Mouse (Mus musculus): ENCODE data around the gene Wdr63. TPM values are rescaled to one million over a fixed set of nuclear protein-coding genes. Genes with fewer than 3 reads are reported as not detected.
A peak's percentile ranks its signal among the peaks of the same experiment; 100 is the strongest.

Wdr63 gene
- polyA plus RNA-seq, 1 experiment = 1.4 TPM

DNA sequence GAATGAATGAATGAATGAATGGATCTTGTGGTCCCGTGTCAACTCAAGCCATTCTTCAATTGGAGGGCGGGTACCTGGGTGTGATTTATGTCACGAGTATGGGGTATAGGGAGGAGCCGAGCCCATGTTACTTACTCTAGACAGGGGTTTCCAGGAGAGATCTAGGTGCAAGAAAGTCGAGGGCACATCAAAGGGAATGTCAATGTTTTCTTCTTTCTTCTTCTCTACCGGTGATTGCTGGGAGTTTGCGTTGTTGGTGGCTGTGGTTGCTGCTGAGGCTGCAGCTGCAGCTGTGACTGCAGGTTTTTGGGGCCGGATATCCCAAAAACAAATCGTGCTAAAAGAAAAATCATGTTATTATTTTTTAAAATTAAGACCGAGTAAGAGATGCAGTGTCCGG lies 44.8 kb downstream of the Wdr63 start:
- TF ChIP-seq POLR2A (IDR thresholded peaks at IDR 0.05; ENCODE audit: low read depth, low read length) (no peak), CTCF (IDR thresholded peaks at IDR 0.05; ENCODE audit: borderline replicate concordance, insufficient read depth, low read length) (no peak)
- Histone ChIP-seq H3K4me3 (ENCODE audit: insufficient read depth, low read length) (no peak overlapping the region), H3K27ac (ENCODE audit: insufficient read depth, low read length) (no peak overlapping the region), H3K4me1 (ENCODE audit: control insufficient read depth, insufficient read depth, low read length) (no peaks in the 10 kb centered on the region)

DNA sequence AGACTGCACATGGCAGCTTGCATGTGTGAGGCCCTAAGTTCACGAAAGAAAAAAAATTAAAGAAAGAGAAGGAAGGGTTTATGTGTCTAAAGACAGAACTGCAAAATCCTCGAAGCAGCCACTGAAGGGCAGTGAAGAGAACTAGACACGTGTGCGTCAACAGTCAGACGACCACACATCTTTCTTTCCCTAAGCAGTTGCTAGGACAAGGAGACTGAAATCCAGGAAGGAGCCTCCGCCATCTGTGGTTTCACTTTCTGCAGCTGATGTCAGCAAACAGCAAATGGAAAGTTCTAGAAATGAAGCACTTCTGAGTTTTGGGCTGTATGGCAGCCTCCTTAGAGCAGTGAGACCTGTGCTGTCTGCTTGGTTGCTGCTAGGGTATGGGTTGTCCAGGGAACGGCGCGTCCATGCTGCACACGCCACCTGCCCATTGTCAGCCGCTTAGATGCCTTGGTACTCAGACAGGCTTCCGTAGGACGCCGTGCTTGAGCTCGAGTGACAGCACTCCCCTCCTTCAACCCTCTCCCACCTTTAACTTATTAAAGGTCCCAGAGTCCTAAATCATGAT lies 48.5 kb downstream of the Wdr63 start:
- TF ChIP-seq POLR2A (IDR thresholded peaks at IDR 0.05; ENCODE audit: low read depth, low read length) = no peak
- TF ChIP-seq CTCF (IDR thresholded peaks at IDR 0.05; ENCODE audit: borderline replicate concordance, insufficient read depth, low read length) = no peak
- Histone ChIP-seq H3K27ac (ENCODE audit: insufficient read depth, low read length) (no peak overlapping the region), H3K4me1 (ENCODE audit: control insufficient read depth, insufficient read depth, low read length) (no peaks in the 10 kb centered on the region), H3K4me3 (ENCODE audit: insufficient read depth, low read length) (no peak overlapping the region)

DNA sequence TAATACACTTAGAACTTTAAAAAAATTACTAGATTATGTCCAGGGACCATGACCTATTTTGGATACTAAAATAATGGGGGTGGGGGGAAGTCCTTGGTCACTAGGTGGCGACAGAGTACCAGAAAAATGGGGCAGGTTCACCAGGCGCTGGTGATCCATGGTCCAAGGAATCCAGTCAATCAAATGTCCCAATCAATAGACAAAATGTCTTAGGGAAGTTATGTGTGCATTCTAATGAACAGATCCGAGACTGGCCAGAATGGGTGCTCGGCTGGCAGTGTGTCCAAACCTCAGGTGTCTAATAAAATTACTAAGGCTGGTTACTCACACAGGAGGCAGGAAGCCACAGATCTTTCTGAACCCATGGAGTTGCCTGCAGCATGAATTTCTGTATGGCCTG lies 49.7 kb downstream of the Wdr63 start:
- no peak overlapping the region for H3K27ac ChIP-seq (ENCODE audit: insufficient read depth, low read length)
- TF ChIP-seq CTCF (IDR thresholded peaks at IDR 0.05; ENCODE audit: borderline replicate concordance, insufficient read depth, low read length) = 0 out of 2 replicates have a peak, but pooled peaks have one; percentile 42
- TF ChIP-seq POLR2A (IDR thresholded peaks at IDR 0.05; ENCODE audit: low read depth, low read length) = no peak
- H3K4me3 ChIP-seq (ENCODE audit: insufficient read depth, low read length) = no peak overlapping the region
- no peaks in the 10 kb centered on the region for H3K4me1 ChIP-seq (ENCODE audit: control insufficient read depth, insufficient read depth, low read length)

DNA sequence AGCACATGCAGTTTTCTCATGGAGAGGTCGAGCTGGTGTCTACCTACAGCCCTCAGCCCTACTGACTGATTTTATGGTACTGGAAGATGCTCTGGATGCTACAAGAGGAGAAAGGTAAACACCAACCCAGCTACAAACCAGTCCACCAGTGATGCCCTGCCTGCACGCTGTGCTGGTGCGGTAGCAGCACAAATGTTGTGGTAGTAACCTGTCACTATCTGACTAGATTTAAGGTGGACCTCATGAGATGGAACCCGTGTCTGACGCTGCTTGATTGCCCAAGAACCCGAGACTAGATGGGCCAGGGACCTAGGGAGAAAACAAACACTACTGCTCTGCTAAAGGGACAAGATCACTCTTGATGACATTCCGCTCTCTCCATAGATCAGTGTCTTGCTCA lies 50.8 kb downstream of the Wdr63 start:
- no peak for TF ChIP-seq CTCF (IDR thresholded peaks at IDR 0.05; ENCODE audit: borderline replicate concordance, insufficient read depth, low read length)
- no peak for TF ChIP-seq POLR2A (IDR thresholded peaks at IDR 0.05; ENCODE audit: low read depth, low read length)
- Histone ChIP-seq H3K4me1 (ENCODE audit: control insufficient read depth, insufficient read depth, low read length) (no peaks in the 10 kb centered on the region), H3K4me3 (ENCODE audit: insufficient read depth, low read length) (no peak overlapping the region), H3K27ac (ENCODE audit: insufficient read depth, low read length) (no peak overlapping the region)

DNA sequence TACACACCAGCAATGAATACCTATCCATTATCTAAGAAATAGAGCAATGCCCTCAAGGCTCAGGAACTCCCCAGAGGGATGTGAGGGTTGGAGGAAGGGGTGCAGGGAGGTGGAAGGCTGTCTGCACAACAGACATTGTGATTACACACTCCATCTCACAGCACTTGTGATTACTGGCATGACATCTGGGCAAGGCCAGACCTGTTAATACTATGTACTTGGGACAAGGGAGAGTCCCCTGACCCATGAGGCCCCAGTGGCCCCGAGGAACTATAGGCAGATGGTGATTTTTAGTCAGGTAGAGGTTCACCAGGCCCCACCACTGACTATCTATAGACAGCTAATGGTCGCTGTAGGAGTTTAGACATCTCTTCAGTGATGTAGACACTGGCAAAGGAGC lies 54.1 kb downstream of the Wdr63 start:
- no peaks in the 10 kb centered on the region for H3K4me1 ChIP-seq (ENCODE audit: control insufficient read depth, insufficient read depth, low read length)
- TF ChIP-seq POLR2A (IDR thresholded peaks at IDR 0.05; ENCODE audit: low read depth, low read length) (no peak), CTCF (IDR thresholded peaks at IDR 0.05; ENCODE audit: borderline replicate concordance, insufficient read depth, low read length) (no peak)
- H3K4me3 ChIP-seq (ENCODE audit: insufficient read depth, low read length) = no peak overlapping the region
- H3K27ac ChIP-seq (ENCODE audit: insufficient read depth, low read length) = no peak overlapping the region

DNA sequence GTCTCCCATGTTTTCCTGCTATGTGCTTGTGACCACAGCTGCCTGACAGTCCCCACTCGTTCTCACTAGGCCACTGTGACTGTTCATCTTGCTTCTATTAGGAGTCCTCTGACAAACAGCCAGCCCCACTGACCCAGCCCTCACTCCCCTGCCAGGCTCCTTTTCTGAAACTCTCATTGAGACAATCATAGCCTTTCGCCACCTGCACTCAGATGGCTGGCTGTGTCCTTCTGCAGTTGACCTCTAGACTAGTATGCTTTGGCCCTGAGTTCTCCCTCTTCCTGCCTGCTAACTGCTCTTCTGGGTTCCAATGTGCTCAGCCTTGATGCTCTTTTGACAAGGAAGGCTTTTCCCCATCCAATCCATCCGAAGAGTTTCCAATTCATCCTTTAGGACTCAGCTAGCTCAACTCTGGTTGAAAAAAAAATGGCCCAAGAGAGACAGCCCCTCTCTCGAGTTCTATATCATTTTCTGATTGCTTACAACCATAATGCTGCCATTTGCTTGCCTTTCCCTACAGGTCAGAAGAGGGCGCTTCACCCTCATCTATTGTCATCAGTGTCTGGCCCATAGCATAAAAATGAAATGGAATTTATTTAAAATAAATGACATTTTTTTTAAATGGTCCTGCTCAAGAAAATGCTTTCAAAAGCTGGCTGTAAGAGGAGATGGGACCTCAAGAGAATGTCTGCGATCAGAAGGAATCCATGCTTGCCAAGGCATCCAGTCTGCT lies 54.7 kb downstream of the Wdr63 start:
- no peaks in the 10 kb centered on the region for H3K4me1 ChIP-seq (ENCODE audit: control insufficient read depth, insufficient read depth, low read length)
- no peak overlapping the region for H3K27ac ChIP-seq (ENCODE audit: insufficient read depth, low read length)
- TF ChIP-seq CTCF (IDR thresholded peaks at IDR 0.05; ENCODE audit: borderline replicate concordance, insufficient read depth, low read length) (no peak), POLR2A (IDR thresholded peaks at IDR 0.05; ENCODE audit: low read depth, low read length) (no peak)
- no peak overlapping the region for H3K4me3 ChIP-seq (ENCODE audit: insufficient read depth, low read length)

DNA sequence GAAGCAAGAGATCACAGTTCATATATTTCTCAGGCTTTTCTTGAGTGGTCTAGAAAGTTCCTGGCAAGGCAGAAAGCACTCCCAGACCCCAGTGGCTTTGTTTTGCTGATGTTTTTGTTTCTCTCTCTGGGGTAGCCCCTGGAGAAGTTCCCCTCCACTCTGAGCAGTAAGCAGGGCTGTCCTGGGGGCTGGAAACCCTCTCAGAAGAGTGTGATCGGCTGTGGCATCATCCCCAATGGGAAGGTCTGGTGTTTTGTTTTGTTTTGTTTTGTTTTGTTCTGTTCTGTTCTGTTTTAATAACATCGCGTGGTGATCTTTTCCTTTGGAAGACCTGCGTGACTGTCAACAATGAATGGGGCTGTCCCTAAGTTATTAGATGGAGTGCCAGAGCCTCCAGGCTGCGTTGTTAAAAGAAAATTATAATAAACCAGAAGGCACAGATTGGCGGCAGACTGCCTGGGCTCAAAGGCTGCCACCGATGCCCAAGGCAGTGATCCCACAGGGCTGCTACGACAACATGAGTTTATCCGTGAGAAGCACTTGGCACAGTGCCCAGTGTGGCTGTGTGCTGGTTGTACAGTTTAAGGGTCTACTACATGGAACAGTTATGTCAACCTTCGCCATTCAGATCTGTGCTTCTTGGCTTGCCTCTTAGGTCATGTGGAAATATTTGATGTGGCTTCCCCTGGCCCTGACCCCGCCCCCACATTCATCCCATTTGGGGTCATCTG lies 56.5 kb downstream of the Wdr63 start:
- H3K27ac ChIP-seq (ENCODE audit: insufficient read depth, low read length) = no peak overlapping the region
- no peak for TF ChIP-seq POLR2A (IDR thresholded peaks at IDR 0.05; ENCODE audit: low read depth, low read length)
- TF ChIP-seq CTCF (IDR thresholded peaks at IDR 0.05; ENCODE audit: borderline replicate concordance, insufficient read depth, low read length) = no peak
- H3K4me3 ChIP-seq (ENCODE audit: insufficient read depth, low read length) = no peak overlapping the region
- no peaks in the 10 kb centered on the region for H3K4me1 ChIP-seq (ENCODE audit: control insufficient read depth, insufficient read depth, low read length)

DNA sequence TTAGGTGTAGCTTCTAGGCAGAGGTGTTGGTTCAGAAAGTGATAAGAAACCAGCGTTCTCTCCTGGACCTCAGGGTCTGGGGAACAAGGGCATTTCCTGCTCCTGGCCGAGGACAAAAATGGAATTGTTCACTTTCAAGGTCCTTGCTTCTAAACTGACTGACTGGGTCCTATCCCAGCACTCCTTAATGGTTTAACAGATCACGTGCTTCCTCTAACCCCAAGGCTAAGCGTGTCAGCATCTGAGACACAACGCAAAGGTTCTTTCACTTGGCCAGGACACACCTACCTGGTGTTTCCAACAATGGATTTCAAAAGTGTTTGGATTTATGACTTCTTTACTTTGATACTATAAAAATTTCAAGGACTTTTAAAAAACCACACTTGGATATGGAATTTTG lies 58.0 kb downstream of the Wdr63 start:
- Histone ChIP-seq H3K4me1 (ENCODE audit: control insufficient read depth, insufficient read depth, low read length) (no peaks in the 10 kb centered on the region), H3K4me3 (ENCODE audit: insufficient read depth, low read length) (no peak overlapping the region), H3K27ac (ENCODE audit: insufficient read depth, low read length) (no peak overlapping the region)
- TF ChIP-seq POLR2A (IDR thresholded peaks at IDR 0.05; ENCODE audit: low read depth, low read length) (no peak), CTCF (IDR thresholded peaks at IDR 0.05; ENCODE audit: borderline replicate concordance, insufficient read depth, low read length) (no peak)

DNA sequence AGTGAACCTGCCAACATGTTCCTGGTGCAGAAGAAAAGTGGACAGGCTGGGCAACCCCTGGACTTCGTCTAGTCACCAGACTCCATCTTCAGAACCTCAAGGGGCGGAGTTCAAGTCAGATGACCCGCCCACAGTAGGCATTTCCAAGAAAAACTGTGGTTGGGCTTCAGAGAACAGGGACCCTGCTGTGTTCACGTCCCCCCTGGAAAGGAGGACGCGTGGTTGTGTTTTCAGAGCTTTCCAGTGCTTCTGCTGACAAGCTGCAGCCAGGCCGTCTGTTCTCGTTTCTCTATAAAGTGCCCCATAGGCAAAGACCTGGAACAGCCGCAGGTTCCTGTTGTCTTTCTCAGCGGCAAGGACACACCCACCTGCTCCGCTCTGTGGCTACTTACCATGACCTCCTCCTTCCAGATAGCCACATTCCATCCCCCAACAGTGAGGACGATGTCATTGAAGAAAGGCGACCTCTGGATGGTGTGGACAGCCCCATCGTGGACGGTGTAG lies 60.2 kb downstream of the Wdr63 start:
- TF ChIP-seq CTCF (IDR thresholded peaks at IDR 0.05; ENCODE audit: borderline replicate concordance, insufficient read depth, low read length) (no peak), POLR2A (IDR thresholded peaks at IDR 0.05; ENCODE audit: low read depth, low read length) (no peak)
- Histone ChIP-seq H3K4me1 (ENCODE audit: control insufficient read depth, insufficient read depth, low read length) (no peaks in the 10 kb centered on the region; the same call in none of the 2 replicates), H3K27ac (ENCODE audit: insufficient read depth, low read length) (no peak overlapping the region), H3K4me3 (ENCODE audit: insufficient read depth, low read length) (no peak overlapping the region)
